Mouse (Mus musculus): ENCODE measurements around the gene Tns4. TPM values are rescaled to one million over a fixed set of nuclear protein-coding genes. Genes with fewer than 3 reads are reported as not detected.

The Tns4 gene
- polyA plus RNA-seq, 1 experiment from 2014 or later: 0.21 TPM

- no peak for ATAC-seq (ENCODE audit: borderline replicate concordance, extremely low read depth, low FRiP score, low TSS enrichment)
- no peak overlapping the region for H3K9ac ChIP-seq
- 67% methylated on average over 18 of the region's 18 CpGs for WGBS
Observed at GRCm38 (mm10) chr11:99127785-99128682, 38.9 kb upstream of the Tns4 start.

GRCm38 (mm10) chr11:99126482-99127253 lies 37.6 kb upstream of the Tns4 start:
- H3K27me3 ChIP-seq: no peaks in the 10 kb centered on the region
- no peak overlapping the region for H3K9ac ChIP-seq
- H3K36me3 ChIP-seq: no peaks in the 10 kb centered on the region
- H3K4me1 ChIP-seq: peaks cover 51% of the 10 kb centered on the region
- 10% methylated on average over 5 of the region's 5 CpGs for WGBS
- H3K27ac ChIP-seq: peak overlapping the region; percentile 87
- ATAC-seq (ENCODE audit: borderline replicate concordance, extremely low read depth, low FRiP score, low TSS enrichment): peak; percentile 75
- no peaks in the 10 kb centered on the region for H3K9me3 ChIP-seq
- no peak overlapping the region for H3K4me3 ChIP-seq
- peak overlapping the region; percentile 25; the same call in 1 of the 2 replicates for H3K4me2 ChIP-seq

More at GRCm38 (mm10) chr11:99127785-99128682, 38.9 kb upstream of the Tns4 start:
- Histone ChIP-seq H3K36me3 (no peaks in the 10 kb centered on the region), H3K9me3 (no peaks in the 10 kb centered on the region), H3K27ac (peak overlapping the region; percentile 87), H3K4me1 (peaks cover 63% of the 10 kb centered on the region), H3K4me3 (no peak overlapping the region), H3K4me2 (no peak overlapping the region), H3K27me3 (no peaks in the 10 kb centered on the region)

GRCm38 (mm10) chr11:99124635-99125029 lies 35.5 kb upstream of the Tns4 start:
- Histone ChIP-seq H3K27me3 (no peaks in the 10 kb centered on the region), H3K4me3 (no peak overlapping the region), H3K4me1 (peaks cover 56% of the 10 kb centered on the region), H3K9ac (no peak overlapping the region), H3K9me3 (no peaks in the 10 kb centered on the region), H3K36me3 (no peaks in the 10 kb centered on the region), H3K4me2 (no peak overlapping the region), H3K27ac (peak overlapping the region; percentile 42)
- ATAC-seq (ENCODE audit: borderline replicate concordance, extremely low read depth, low FRiP score, low TSS enrichment): no peak
- 48% methylated on average over 10 of the region's 10 CpGs for WGBS

- no peak for ATAC-seq (ENCODE audit: borderline replicate concordance, extremely low read depth, low FRiP score, low TSS enrichment)
- no peaks in the 10 kb centered on the region for H3K27me3 ChIP-seq
- peak overlapping the region; percentile 42 for H3K27ac ChIP-seq
- H3K4me2 ChIP-seq: no peak overlapping the region
- 29% methylated on average over 15 of the region's 15 CpGs for WGBS
- no peaks in the 10 kb centered on the region for H3K9me3 ChIP-seq
- H3K9ac ChIP-seq: no peak overlapping the region
- peaks cover 52% of the 10 kb centered on the region for H3K4me1 ChIP-seq
- H3K36me3 ChIP-seq: no peaks in the 10 kb centered on the region
- no peak overlapping the region for H3K4me3 ChIP-seq
Observed at GRCm38 (mm10) chr11:99123977-99124634, 35.0 kb upstream of the Tns4 start.

GRCm38 (mm10) chr11:99122703-99123102 lies 33.6 kb upstream of the Tns4 start:
- 62% methylated on average over 3 of the region's 3 CpGs for WGBS
- Histone ChIP-seq H3K27me3 (no peaks in the 10 kb centered on the region), H3K4me2 (no peak overlapping the region), H3K36me3 (no peaks in the 10 kb centered on the region), H3K9ac (no peak overlapping the region), H3K27ac (no peak overlapping the region), H3K4me3 (no peak overlapping the region), H3K4me1 (peaks cover 43% of the 10 kb centered on the region), H3K9me3 (no peaks in the 10 kb centered on the region)
- ATAC-seq (ENCODE audit: borderline replicate concordance, extremely low read depth, low FRiP score, low TSS enrichment): no peak

GRCm38 (mm10) chr11:99121218-99121631 lies 32.1 kb upstream of the Tns4 start:
- Histone ChIP-seq H3K4me3 (no peak overlapping the region), H3K36me3 (no peaks in the 10 kb centered on the region), H3K4me1 (peaks cover 28% of the 10 kb centered on the region), H3K27ac (peak overlapping the region; percentile 61), H3K4me2 (no peak overlapping the region), H3K27me3 (no peaks in the 10 kb centered on the region), H3K9me3 (no peaks in the 10 kb centered on the region), H3K9ac (no peak overlapping the region)
- no peak for ATAC-seq (ENCODE audit: borderline replicate concordance, extremely low read depth, low FRiP score, low TSS enrichment)
- 63% methylated on average over 14 of the region's 14 CpGs for WGBS

- Histone ChIP-seq H3K27ac (peak overlapping the region; percentile 61), H3K4me1 (peaks cover 24% of the 10 kb centered on the region), H3K36me3 (no peaks in the 10 kb centered on the region), H3K4me3 (no peak overlapping the region), H3K4me2 (no peak overlapping the region), H3K9ac (no peak overlapping the region), H3K9me3 (no peaks in the 10 kb centered on the region), H3K27me3 (no peaks in the 10 kb centered on the region)
- no peak for ATAC-seq (ENCODE audit: borderline replicate concordance, extremely low read depth, low FRiP score, low TSS enrichment)
- 49% methylated on average over 20 of the region's 20 CpGs for WGBS
Observed at GRCm38 (mm10) chr11:99120524-99121217, 31.6 kb upstream of the Tns4 start.

- Histone ChIP-seq H3K4me3 (no peak overlapping the region), H3K9me3 (no peaks in the 10 kb centered on the region), H3K9ac (no peak overlapping the region), H3K4me2 (no peak overlapping the region), H3K27ac (no peak overlapping the region), H3K27me3 (no peaks in the 10 kb centered on the region), H3K36me3 (no peaks in the 10 kb centered on the region), H3K4me1 (peaks cover 10% of the 10 kb centered on the region)
- 82% methylated on average over 7 of the region's 7 CpGs for WGBS
- no peak for ATAC-seq (ENCODE audit: borderline replicate concordance, extremely low read depth, low FRiP score, low TSS enrichment)
Observed at GRCm38 (mm10) chr11:99118963-99119362, 29.9 kb upstream of the Tns4 start.

GRCm38 (mm10) chr11:99118420-99118819 lies 29.3 kb upstream of the Tns4 start:
- peaks cover 10% of the 10 kb centered on the region for H3K4me1 ChIP-seq
- H3K9ac ChIP-seq: no peak overlapping the region
- H3K4me3 ChIP-seq: no peak overlapping the region
- H3K27me3 ChIP-seq: no peaks in the 10 kb centered on the region
- no peak overlapping the region for H3K4me2 ChIP-seq
- no peaks in the 10 kb centered on the region for H3K9me3 ChIP-seq
- WGBS: 100% methylated on average over 1 of the region's 1 CpGs
- H3K36me3 ChIP-seq: no peaks in the 10 kb centered on the region
- no peak overlapping the region for H3K27ac ChIP-seq
- no peak for ATAC-seq (ENCODE audit: borderline replicate concordance, extremely low read depth, low FRiP score, low TSS enrichment)

- H3K4me2 ChIP-seq: no peak overlapping the region
- no peaks in the 10 kb centered on the region for H3K36me3 ChIP-seq
- no peaks in the 10 kb centered on the region for H3K9me3 ChIP-seq
- H3K4me1 ChIP-seq: peaks cover 10% of the 10 kb centered on the region
- H3K27me3 ChIP-seq: no peaks in the 10 kb centered on the region
- H3K4me3 ChIP-seq: no peak overlapping the region
- WGBS: 73% methylated on average over 7 of the region's 7 CpGs
- no peak for ATAC-seq (ENCODE audit: borderline replicate concordance, extremely low read depth, low FRiP score, low TSS enrichment)
- H3K27ac ChIP-seq: no peak overlapping the region
- no peak overlapping the region for H3K9ac ChIP-seq
Observed at GRCm38 (mm10) chr11:99117907-99118306, 28.8 kb upstream of the Tns4 start.

- no peak overlapping the region for H3K27ac ChIP-seq
- H3K36me3 ChIP-seq: no peaks in the 10 kb centered on the region
- H3K4me1 ChIP-seq: peaks cover 10% of the 10 kb centered on the region
- WGBS: 60% methylated on average over 6 of the region's 6 CpGs
- no peaks in the 10 kb centered on the region for H3K27me3 ChIP-seq
- no peaks in the 10 kb centered on the region for H3K9me3 ChIP-seq
- H3K9ac ChIP-seq: no peak overlapping the region
- H3K4me3 ChIP-seq: no peak overlapping the region
- H3K4me2 ChIP-seq: no peak overlapping the region
- ATAC-seq (ENCODE audit: borderline replicate concordance, extremely low read depth, low FRiP score, low TSS enrichment): no peak
Observed at GRCm38 (mm10) chr11:99115940-99116339, 26.8 kb upstream of the Tns4 start.

All from lung, embryonic 15.5 days (tissue).